Mouse (Mus musculus): ENCODE measurements around the gene Cdk18. TPM values are rescaled to one million over a fixed set of nuclear protein-coding genes. Genes with fewer than 3 reads are reported as not detected.

Gene Cdk18
- polyA plus RNA-seq, 1 experiment from 2014 or later, result 1.8 TPM

DNA sequence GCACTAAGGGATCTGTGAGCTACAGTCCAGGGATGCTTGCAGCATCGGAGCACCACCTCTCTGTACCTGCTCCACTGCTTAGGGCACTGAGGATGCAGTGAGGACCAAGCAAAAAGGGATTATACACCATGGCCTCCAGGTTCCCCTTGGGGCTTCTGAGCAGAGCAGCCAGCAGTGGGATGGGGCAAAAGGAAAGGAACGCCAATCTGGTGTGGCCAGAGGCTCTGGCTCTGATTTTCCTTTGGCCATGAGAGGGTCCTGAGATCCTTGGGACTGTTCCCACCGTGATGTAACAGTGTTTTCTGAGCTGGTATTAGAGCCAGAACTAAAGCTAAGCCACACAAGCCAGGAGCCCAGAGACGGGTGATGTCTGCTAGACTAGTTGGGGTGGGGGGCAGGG is 20.2 kb upstream of the Cdk18 start:
- no peak for ATAC-seq (replicated peaks; ENCODE audit: insufficient number of reproducible peaks, insufficient read depth, low FRiP score, low read depth)
- Histone ChIP-seq H3K4me3 (no peak overlapping the region), H3K4me2 (no peak overlapping the region), H3K9ac (no peak overlapping the region), H3K4me1 (replicated peaks) (peaks cover 9% of the 10 kb centered on the region), H3K27ac (no peak overlapping the region), H3K9me3 (replicated peaks) (no peaks in the 10 kb centered on the region), H3K27me3 (peaks cover 31% of the 10 kb centered on the region), H3K36me3 (no peaks in the 10 kb centered on the region)
- WGBS, result 60% methylated on average over 4 of the region's 4 CpGs

DNA sequence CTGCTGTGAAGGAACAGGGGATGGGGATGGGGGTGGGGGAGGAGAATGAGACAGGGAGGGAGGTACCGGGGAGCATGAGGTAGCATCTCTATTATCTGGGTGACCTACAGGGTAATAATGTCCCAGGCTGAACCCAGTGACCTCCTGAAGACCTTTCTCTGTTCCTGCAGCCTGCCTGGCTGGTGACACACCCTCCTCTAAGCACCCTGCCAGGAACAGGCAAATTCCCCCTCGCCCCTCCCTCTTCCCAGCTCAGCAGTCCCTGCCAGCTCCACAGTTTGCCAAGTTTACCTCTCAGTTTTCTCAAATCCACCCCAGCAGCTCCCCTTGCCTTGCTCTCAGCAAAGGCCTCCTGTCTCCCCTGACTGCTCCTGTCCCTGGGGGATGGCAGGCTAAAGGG is 19.3 kb upstream of the Cdk18 start:
- Histone ChIP-seq H3K9ac (no peak overlapping the region), H3K27me3 (peaks cover 31% of the 10 kb centered on the region), H3K4me1 (replicated peaks) (peaks cover 12% of the 10 kb centered on the region), H3K4me2 (no peak overlapping the region), H3K9me3 (replicated peaks) (no peaks in the 10 kb centered on the region), H3K4me3 (no peak overlapping the region), H3K36me3 (no peaks in the 10 kb centered on the region), H3K27ac (no peak overlapping the region)
- no peak; the same call in 1 of the 2 replicates for ATAC-seq (replicated peaks; ENCODE audit: insufficient number of reproducible peaks, insufficient read depth, low FRiP score, low read depth)
- WGBS, result 29% methylated on average over 2 of the region's 2 CpGs

DNA sequence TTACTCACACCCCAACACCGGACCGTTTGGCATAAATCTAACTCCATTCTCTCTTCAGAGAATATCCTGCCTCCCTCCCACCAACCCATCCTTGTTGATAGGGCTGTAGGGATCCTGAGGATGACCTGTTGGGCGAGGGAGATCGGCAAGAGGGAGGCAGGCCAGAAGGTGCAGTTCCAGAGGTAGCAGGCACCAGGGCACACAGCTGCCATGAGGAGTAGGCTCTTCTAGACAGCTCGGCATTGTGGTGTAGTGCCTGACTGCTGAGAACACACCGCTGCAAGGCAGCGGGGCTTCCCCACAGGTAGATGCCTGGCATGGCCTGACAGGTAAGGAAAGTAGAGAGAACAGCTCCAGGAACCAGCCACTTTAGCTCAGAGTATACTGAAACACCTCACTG is 18.3 kb upstream of the Cdk18 start:
- 32% methylated on average over 7 of the region's 7 CpGs for WGBS
- Histone ChIP-seq H3K9me3 (replicated peaks) (no peaks in the 10 kb centered on the region), H3K4me2 (peak overlapping the region; percentile 38; the same call in 1 of the 2 replicates), H3K36me3 (no peaks in the 10 kb centered on the region), H3K27me3 (peaks cover 27% of the 10 kb centered on the region), H3K9ac (no peak overlapping the region), H3K4me1 (replicated peaks) (peaks cover 16% of the 10 kb centered on the region), H3K4me3 (no peak overlapping the region), H3K27ac (no peak overlapping the region)
- no peak for ATAC-seq (replicated peaks; ENCODE audit: insufficient number of reproducible peaks, insufficient read depth, low FRiP score, low read depth)

DNA sequence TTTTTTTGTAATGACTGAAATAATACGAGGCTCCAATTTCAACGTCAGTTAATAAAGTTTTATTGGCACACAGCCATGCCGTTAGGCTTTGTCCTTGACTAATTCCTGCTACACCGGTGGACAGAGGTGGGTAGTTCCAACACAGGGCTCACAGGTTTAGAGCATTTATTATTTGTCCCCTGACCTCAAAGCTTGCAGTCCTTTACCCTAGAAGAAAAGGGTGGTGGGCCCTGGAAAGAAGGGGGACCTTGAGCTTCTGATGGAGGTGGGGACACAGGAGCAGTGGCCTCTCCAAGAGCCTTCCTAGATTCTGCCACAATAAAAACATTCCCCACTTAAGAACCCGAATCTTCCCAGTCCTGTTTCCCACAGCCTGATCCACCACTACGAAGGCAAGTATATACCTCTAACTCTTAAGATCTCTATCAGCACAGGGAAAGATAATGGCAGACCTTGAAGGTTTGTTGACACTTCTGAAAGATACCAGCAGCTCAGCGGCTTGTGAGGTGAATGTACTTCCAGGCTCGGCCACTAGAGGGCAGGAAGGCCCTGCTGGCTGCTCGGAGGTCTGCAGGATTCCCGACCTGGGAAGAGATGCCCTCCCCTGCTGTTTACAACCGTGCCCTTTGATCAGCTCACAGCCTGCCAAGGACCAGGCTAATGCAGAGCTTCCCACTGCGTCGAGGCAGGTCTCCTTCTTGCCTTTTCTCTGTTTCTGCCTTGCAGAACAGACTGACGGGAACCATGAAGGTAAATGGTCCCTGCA is 17.7 kb upstream of the Cdk18 start:
- Histone ChIP-seq H3K27me3 (peaks cover 27% of the 10 kb centered on the region), H3K4me2 (peak overlapping the region; percentile 38; the same call in 1 of the 2 replicates), H3K36me3 (no peaks in the 10 kb centered on the region), H3K4me1 (replicated peaks) (peaks cover 16% of the 10 kb centered on the region), H3K9ac (no peak overlapping the region), H3K27ac (no peak overlapping the region), H3K4me3 (no peak overlapping the region), H3K9me3 (replicated peaks) (no peaks in the 10 kb centered on the region)
- WGBS, result 22% methylated on average over 14 of the region's 14 CpGs
- ATAC-seq (replicated peaks; ENCODE audit: insufficient number of reproducible peaks, insufficient read depth, low FRiP score, low read depth), result 0 out of 2 replicates have a peak, but pooled peaks have one; percentile 45

DNA sequence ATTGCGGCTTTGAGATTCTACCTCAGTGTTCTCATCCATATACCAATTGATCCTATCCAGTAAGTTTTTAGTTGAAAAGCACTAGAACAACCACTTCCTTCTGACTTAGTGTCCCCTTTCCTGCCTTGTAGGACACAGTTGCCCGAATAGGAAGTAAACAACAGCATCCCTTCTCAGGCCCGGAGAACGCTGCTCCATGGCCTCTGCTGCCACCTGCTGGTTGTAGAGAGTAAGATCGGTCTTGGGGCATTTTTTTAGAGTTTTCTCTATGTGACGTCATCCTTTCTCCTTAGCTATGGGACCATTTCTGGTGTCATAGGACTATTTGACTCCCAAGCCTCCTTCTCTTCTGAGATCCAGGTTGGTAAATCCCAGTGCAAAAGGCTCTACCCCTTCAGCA is 16.3 kb upstream of the Cdk18 start:
- no peak overlapping the region for H3K27ac ChIP-seq
- no peaks in the 10 kb centered on the region for H3K36me3 ChIP-seq
- no peak overlapping the region for H3K4me2 ChIP-seq
- H3K4me1 ChIP-seq (replicated peaks), result peaks cover 31% of the 10 kb centered on the region
- no peak overlapping the region for H3K4me3 ChIP-seq
- peaks cover 23% of the 10 kb centered on the region for H3K27me3 ChIP-seq
- no peaks in the 10 kb centered on the region for H3K9me3 ChIP-seq (replicated peaks)
- H3K9ac ChIP-seq, result no peak overlapping the region
- WGBS, result 14% methylated on average over 6 of the region's 6 CpGs
- no peak for ATAC-seq (replicated peaks; ENCODE audit: insufficient number of reproducible peaks, insufficient read depth, low FRiP score, low read depth)

DNA sequence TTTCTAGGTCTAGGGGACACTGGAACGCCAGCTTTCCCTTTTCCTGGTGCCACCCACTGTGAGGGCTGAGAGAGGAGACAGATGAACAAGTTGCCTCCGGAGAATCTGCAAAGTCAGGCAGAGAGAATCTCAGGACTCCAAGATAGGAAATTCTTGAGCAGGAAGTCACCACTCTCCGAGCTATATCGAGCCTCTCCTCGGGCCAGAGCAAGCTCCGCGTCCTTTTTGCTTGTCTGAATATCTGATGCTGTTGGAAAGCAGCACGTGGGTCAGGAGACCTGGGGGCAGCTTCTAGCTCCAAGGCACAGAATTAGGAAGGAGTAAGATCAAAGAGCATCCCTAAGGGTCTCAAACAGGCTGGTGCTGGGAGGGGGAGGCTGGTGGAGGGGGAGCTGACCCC is 14.2 kb upstream of the Cdk18 start:
- peaks cover 40% of the 10 kb centered on the region for H3K4me1 ChIP-seq (replicated peaks)
- H3K4me3 ChIP-seq, result no peak overlapping the region
- H3K4me2 ChIP-seq, result no peak overlapping the region

DNA sequence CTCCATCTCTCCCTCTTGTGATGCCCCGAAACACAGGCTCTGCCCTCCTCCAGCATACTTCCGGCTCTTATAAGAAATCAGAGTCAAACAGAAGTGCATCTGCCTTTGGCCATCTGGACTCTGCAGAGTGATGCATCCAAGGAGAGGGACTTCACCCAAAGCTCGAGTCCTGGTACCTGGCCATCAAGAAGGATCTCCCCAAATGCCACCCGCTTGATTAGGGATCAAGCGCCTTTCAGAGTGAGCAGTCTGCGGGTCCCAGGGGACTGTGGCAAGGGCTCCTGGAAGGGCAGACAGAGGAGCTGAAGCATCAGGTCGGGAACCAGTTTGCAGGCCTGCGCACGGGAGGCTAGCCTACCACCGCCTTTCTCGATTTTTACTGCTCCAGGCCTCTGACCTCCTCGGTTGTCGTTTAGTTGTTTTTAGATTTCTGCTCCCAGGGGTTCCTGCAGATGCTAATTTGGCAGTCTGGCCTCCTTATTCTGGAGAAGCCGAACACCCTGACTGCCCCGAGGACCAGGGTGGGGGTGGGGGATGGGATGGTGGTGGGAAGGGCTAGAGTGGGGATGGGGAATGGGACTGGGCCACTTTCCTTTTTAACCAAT is 13.7 kb upstream of the Cdk18 start:
- Histone ChIP-seq H3K9me3 (replicated peaks) (no peaks in the 10 kb centered on the region), H3K4me3 (no peak overlapping the region), H3K9ac (no peak overlapping the region), H3K36me3 (no peaks in the 10 kb centered on the region), H3K4me1 (replicated peaks) (peaks cover 39% of the 10 kb centered on the region), H3K27ac (no peak overlapping the region), H3K4me2 (no peak overlapping the region), H3K27me3 (peaks cover 5% of the 10 kb centered on the region)
- WGBS, result 64% methylated on average over 15 of the region's 15 CpGs
- ATAC-seq (replicated peaks; ENCODE audit: insufficient number of reproducible peaks, insufficient read depth, low FRiP score, low read depth), result no peak

More for the DNA sequence above, 14.2 kb upstream of the Cdk18 start:
- WGBS, result 19% methylated on average over 8 of the region's 8 CpGs
- Histone ChIP-seq H3K27me3 (peaks cover 10% of the 10 kb centered on the region), H3K9ac (no peak overlapping the region), H3K36me3 (no peaks in the 10 kb centered on the region), H3K27ac (no peak overlapping the region), H3K9me3 (replicated peaks) (no peaks in the 10 kb centered on the region)
- ATAC-seq (replicated peaks; ENCODE audit: insufficient number of reproducible peaks, insufficient read depth, low FRiP score, low read depth), result no peak

DNA sequence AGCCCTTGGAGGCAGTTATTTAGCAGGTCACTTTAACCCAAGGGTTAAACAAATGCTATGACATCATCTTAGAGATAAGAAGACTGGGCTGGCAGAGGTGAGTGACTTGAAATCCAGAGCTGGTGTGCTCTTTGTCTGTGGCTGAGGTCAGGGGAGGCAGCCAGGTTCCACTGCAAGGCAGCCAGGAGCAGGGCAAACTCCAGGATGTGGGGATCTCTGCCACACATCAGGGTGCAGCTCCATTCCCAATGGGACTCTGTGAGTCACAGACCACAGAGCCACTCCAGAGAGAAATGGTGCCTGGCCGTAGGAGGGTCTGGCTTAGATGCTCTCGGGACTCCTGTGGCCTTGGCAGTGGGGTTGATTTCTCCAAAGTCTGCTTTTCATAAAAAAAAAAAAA is 12.4 kb upstream of the Cdk18 start:
- Histone ChIP-seq H3K4me2 (no peak overlapping the region), H3K9me3 (replicated peaks) (no peaks in the 10 kb centered on the region), H3K4me3 (no peak overlapping the region), H3K36me3 (no peaks in the 10 kb centered on the region), H3K9ac (no peak overlapping the region), H3K4me1 (replicated peaks) (peaks cover 33% of the 10 kb centered on the region), H3K27me3 (no peaks in the 10 kb centered on the region), H3K27ac (no peak overlapping the region)
- no peak for ATAC-seq (replicated peaks; ENCODE audit: insufficient number of reproducible peaks, insufficient read depth, low FRiP score, low read depth)
- 47% methylated on average over 2 of the region's 2 CpGs for WGBS

DNA sequence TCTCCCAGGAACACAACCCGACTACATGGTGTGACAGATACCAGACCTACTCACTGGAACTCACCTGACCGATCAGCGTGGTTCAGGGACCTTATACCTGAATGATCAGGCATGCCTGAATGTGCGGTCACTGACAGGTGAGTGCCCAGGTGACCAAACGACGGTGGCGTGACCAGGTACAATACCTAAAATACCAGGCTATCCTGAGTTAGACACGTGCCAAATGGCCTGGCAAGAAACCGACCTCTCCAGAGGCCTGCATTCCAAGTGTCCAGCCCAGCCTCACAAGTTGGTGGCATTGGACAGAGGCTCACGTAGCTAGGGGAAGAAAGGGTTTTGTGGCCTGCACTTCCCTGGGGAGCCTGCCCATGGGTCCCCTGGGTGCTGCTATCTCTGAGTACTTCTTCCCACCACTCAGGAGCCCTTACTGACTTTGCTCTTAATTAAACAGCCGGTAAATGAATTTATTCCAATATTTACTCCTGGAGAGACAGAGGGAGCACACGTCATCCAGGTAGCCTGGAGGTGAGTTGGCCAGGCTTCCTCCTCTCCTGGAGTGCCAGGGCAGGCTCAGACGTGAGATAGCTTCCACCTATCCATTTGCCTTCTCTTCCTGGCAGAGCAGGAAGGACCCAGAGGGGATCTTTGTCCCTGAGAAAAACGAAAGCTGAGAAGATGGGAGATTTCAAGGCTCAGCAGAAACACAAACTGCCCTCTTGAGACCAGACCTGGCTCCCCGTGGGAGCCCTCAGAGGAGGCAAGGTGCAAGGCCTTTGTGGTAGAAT is 11.5 kb upstream of the Cdk18 start:
- H3K4me1 ChIP-seq (replicated peaks), result peaks cover 34% of the 10 kb centered on the region
- H3K9ac ChIP-seq, result no peak overlapping the region
- H3K4me3 ChIP-seq, result no peak overlapping the region
- no peak overlapping the region for H3K4me2 ChIP-seq
- no peak overlapping the region for H3K27ac ChIP-seq
- H3K36me3 ChIP-seq, result no peaks in the 10 kb centered on the region
- H3K27me3 ChIP-seq, result no peaks in the 10 kb centered on the region
- 67% methylated on average over 15 of the region's 15 CpGs for WGBS
- no peaks in the 10 kb centered on the region for H3K9me3 ChIP-seq (replicated peaks)
- no peak for ATAC-seq (replicated peaks; ENCODE audit: insufficient number of reproducible peaks, insufficient read depth, low FRiP score, low read depth)

DNA sequence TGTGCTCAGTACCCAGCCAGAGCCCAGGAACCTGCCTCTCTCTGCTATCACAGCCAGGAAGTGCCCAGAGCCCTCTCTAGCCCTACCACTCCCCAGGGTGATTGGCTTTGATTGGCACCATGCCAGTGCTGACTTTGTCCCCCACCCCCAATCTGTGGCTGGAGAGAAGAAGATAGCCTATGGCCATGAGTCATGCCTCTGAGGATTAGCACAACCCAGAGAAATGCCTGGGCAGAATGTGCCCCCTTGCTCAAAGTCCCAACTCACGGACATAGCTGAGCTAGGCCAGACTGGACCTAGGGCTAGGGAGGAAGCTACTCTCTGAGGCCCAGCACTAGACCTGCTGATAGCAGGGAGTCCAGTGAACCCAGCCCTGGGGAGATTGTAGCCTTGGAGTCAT is 10.7 kb upstream of the Cdk18 start:
- no peaks in the 10 kb centered on the region for H3K36me3 ChIP-seq
- H3K27ac ChIP-seq, result no peak overlapping the region
- no peak overlapping the region for H3K9ac ChIP-seq
- H3K4me2 ChIP-seq, result no peak overlapping the region
- ATAC-seq (replicated peaks; ENCODE audit: insufficient number of reproducible peaks, insufficient read depth, low FRiP score, low read depth), result peak; percentile 47; the same call in 1 of the 2 replicates
- no peaks in the 10 kb centered on the region for H3K9me3 ChIP-seq (replicated peaks)
- WGBS, result 25% methylated on average over 1 of the region's 1 CpGs
- peaks cover 36% of the 10 kb centered on the region for H3K4me1 ChIP-seq (replicated peaks)
- no peak overlapping the region for H3K4me3 ChIP-seq
- no peaks in the 10 kb centered on the region for H3K27me3 ChIP-seq

DNA sequence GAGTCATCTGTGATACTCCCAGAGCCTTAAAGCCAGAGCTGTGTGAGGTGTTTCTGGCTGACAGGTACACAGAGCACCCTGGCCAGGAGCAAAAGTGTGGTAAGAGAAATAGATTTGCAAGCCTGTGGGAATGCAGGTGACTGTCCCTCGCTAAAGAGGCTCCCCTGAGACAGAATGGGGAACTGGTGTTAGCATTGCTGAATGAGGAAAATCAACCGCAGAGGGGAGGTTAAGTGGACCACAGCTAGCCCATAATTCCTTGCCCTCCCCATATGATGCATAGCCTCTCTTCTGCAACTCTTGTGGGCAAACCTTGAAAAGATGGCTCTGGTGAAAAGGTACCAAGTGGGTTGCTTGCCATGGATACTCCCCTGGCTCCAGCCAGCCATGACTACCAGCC is 9.9 kb upstream of the Cdk18 start:
- no peaks in the 10 kb centered on the region for H3K36me3 ChIP-seq
- no peak overlapping the region for H3K27ac ChIP-seq
- no peak overlapping the region for H3K4me3 ChIP-seq
- WGBS, result 66% methylated on average over 2 of the region's 2 CpGs
- H3K4me1 ChIP-seq (replicated peaks), result peaks cover 36% of the 10 kb centered on the region
- H3K27me3 ChIP-seq, result no peaks in the 10 kb centered on the region
- no peaks in the 10 kb centered on the region for H3K9me3 ChIP-seq (replicated peaks)
- no peak overlapping the region for H3K4me2 ChIP-seq
- no peak overlapping the region for H3K9ac ChIP-seq
- ATAC-seq (replicated peaks; ENCODE audit: insufficient number of reproducible peaks, insufficient read depth, low FRiP score, low read depth), result no peak
